Mouse (Mus musculus) kidney, adult 2 months (tissue): ENCODE results near the gene Pbx3.

ENCODE experiments used
- CTCF ChIP-seq: fragments of 200-500 bp; conservative IDR thresholded peaks from 2 replicates; pipeline ENCODE4 v1.5.1; 2011; ENCODE audit warnings: low read depth, mild to moderate bottlenecking, control low read depth, low read length, moderate library complexity, mixed read lengths; ENCODE audit not compliant: insufficient read depth, insufficient read length
- POLR2A ChIP-seq: fragments of 200-500 bp; IDR thresholded peaks from one replicate; pipeline ENCODE4 v1.6.1; 2011; ENCODE audit warnings: low read depth, low read length, control low read depth

GRCm38 (mm10) chr2:34370349-34370724, 2.6 kb downstream of the Pbx3 start:
- no peak for TF ChIP-seq CTCF
- TF ChIP-seq POLR2A: no peak
